11 mouse cellular contexts compared by ENCODE assay signal in genomic region chr12:41566433-41566794, GRCm38 (mm10).
DNase-seq lines count a peak whose midpoint lies in the region; ATAC-seq lines count a peak whose summit lies in the region.
"Had no signal": no experiment of that assay in that cellular context is flagged by ENCODE, and none has a peak within 500 bp of the region (broad histone marks: within the 10 kb centered on the region; RNA-seq: fewer than 3 reads in every experiment).

No protein-coding gene starts in this region.

- no peaks in the 10 kb centered on the region for H3K9me3 ChIP-seq in kidney, embryonic 14.5 days (ENCODE audit: control insufficient read depth, low read length)
- no peaks in the 10 kb centered on the region for H3K9me3 ChIP-seq in embryonic facial prominence, embryonic 13.5 days
- no peaks in the 10 kb centered on the region for H3K9me3 ChIP-seq in hindbrain, embryonic 16.5 days (ENCODE audit: control insufficient read depth, low read length)
- H3K9me3 ChIP-seq in midbrain, embryonic 14.5 days (ENCODE audit: control insufficient read depth, low read length) = no peaks in the 10 kb centered on the region

- H3K4me3 ChIP-seq in kidney, embryonic 14.5 days (ENCODE audit: low read length) = no peak overlapping the region
- H3K4me3 ChIP-seq in embryonic facial prominence, embryonic 13.5 days = peak overlapping the region; percentile 13; the same call in 1 of the 2 replicates
- H3K4me3 ChIP-seq in hindbrain, embryonic 16.5 days (ENCODE audit: low read length) = no peak overlapping the region
- H3K4me3 ChIP-seq in midbrain, embryonic 14.5 days (replicated peaks; ENCODE audit: low read depth, low read length) = no peak overlapping the region
- H3K4me3 ChIP-seq: myocyte had no signal

- DNase-seq in kidney, adult 9 months = no peak
- no peak for DNase-seq in midbrain, embryonic 14.5 days
- DNase-seq in thymus, postnatal 0 days (ENCODE audit: low spot score) = no peak
- DNase-seq in layer of hippocampus, adult 9-11 months = no peak
- DNase-seq in urinary bladder, adult 2 months (ENCODE audit: low spot score) = no peak
- DNase-seq: layer of hippocampus, postnatal 36 days had no signal

- peaks cover 10% of the 10 kb centered on the region; the same call in 1 of the 2 replicates for H3K4me1 ChIP-seq in kidney, embryonic 14.5 days (ENCODE audit: control insufficient read depth, insufficient read depth, low read length)
- H3K4me1 ChIP-seq in embryonic facial prominence, embryonic 13.5 days = peaks cover 10% of the 10 kb centered on the region
- peaks cover 10% of the 10 kb centered on the region for H3K4me1 ChIP-seq in hindbrain, embryonic 16.5 days (ENCODE audit: control insufficient read depth, insufficient read depth, low read depth, low read length)
- peaks cover 7% of the 10 kb centered on the region for H3K4me1 ChIP-seq in midbrain, embryonic 14.5 days (ENCODE audit: control insufficient read depth, insufficient read depth, low read length)

- H3K27me3 ChIP-seq in kidney, embryonic 14.5 days (ENCODE audit: control insufficient read depth, insufficient read depth, low read length) = no peaks in the 10 kb centered on the region
- no peaks in the 10 kb centered on the region for H3K27me3 ChIP-seq in embryonic facial prominence, embryonic 13.5 days
- H3K27me3 ChIP-seq in hindbrain, embryonic 16.5 days (replicated peaks; ENCODE audit: control insufficient read depth, insufficient read depth, low read length) = no peaks in the 10 kb centered on the region
- H3K27me3 ChIP-seq in midbrain, embryonic 14.5 days (ENCODE audit: control insufficient read depth, insufficient read depth, low read length) = no peaks in the 10 kb centered on the region
- H3K27me3 ChIP-seq: CH12.LX had no signal

- ATAC-seq in kidney, embryonic 14.5 days (ENCODE audit: low FRiP score, low TSS enrichment) = no peak; the same call in 1 of the 2 replicates
- ATAC-seq in embryonic facial prominence, embryonic 13.5 days (ENCODE audit: insufficient number of reproducible peaks, insufficient read depth, low FRiP score, low TSS enrichment, low read depth) = no peak
- ATAC-seq in hindbrain, embryonic 16.5 days = peak; percentile 68; the same call in 1 of the 2 replicates
- ATAC-seq in midbrain, embryonic 14.5 days (ENCODE audit: low FRiP score, low TSS enrichment) = no peak

- WGBS in kidney, embryonic 14.5 days = 39% methylated on average over 1 of the region's 1 CpGs
- WGBS in embryonic facial prominence, embryonic 13.5 days = 21% methylated on average over 1 of the region's 1 CpGs
- 24% methylated on average over 1 of the region's 1 CpGs for WGBS in hindbrain, embryonic 16.5 days
- 38% methylated on average over 1 of the region's 1 CpGs for WGBS in midbrain, embryonic 14.5 days

- H3K27ac ChIP-seq in kidney, embryonic 14.5 days (ENCODE audit: low read depth, low read length) = no peak overlapping the region
- H3K27ac ChIP-seq in embryonic facial prominence, embryonic 13.5 days = no peak overlapping the region
- peak overlapping the region; percentile 34; the same call in 1 of the 2 replicates for H3K27ac ChIP-seq in hindbrain, embryonic 16.5 days (ENCODE audit: low read depth, low read length)
- no peak overlapping the region for H3K27ac ChIP-seq in midbrain, embryonic 14.5 days (replicated peaks; ENCODE audit: low read depth, low read length)

- H3K36me3 ChIP-seq in kidney, embryonic 14.5 days (ENCODE audit: control insufficient read depth, insufficient read depth, low read length) = no peaks in the 10 kb centered on the region
- no peaks in the 10 kb centered on the region for H3K36me3 ChIP-seq in embryonic facial prominence, embryonic 13.5 days
- H3K36me3 ChIP-seq in hindbrain, embryonic 16.5 days (ENCODE audit: control insufficient read depth, insufficient read depth, low read length) = no peaks in the 10 kb centered on the region
- H3K36me3 ChIP-seq in midbrain, embryonic 14.5 days (ENCODE audit: control insufficient read depth, insufficient read depth, low read length) = no peaks in the 10 kb centered on the region

- H3K9ac ChIP-seq in kidney, embryonic 14.5 days (ENCODE audit: low read depth, low read length) = no peak overlapping the region
- peak overlapping the region; percentile 32; the same call in 1 of the 2 replicates for H3K9ac ChIP-seq in embryonic facial prominence, embryonic 13.5 days
- H3K9ac ChIP-seq in hindbrain, embryonic 16.5 days (ENCODE audit: low read depth, low read length) = no peak overlapping the region
- no peak overlapping the region for H3K9ac ChIP-seq in midbrain, embryonic 14.5 days (replicated peaks; ENCODE audit: low read length)

- H3K4me2 ChIP-seq in kidney, embryonic 14.5 days (replicated peaks; ENCODE audit: low read depth, low read length) = peak overlapping the region; percentile 32
- H3K4me2 ChIP-seq in embryonic facial prominence, embryonic 13.5 days = peak overlapping the region; percentile 49
- peak overlapping the region; percentile 46 for H3K4me2 ChIP-seq in hindbrain, embryonic 16.5 days (ENCODE audit: low read length)
- H3K4me2 ChIP-seq in midbrain, embryonic 14.5 days (ENCODE audit: low read length) = peak overlapping the region; percentile 44
